Mouse (Mus musculus) limb, embryonic 15.5 days (tissue): ENCODE data around the gene Rwdd4a. TPM values are rescaled to one million over a fixed set of nuclear protein-coding genes. Genes with fewer than 3 reads are reported as not detected.

ENCODE experiments used
- ATAC-seq: fragments of 200-750 bp; cut with Nextera tagmentation; 2 replicates; pipeline ENCODE4 v1.8.0; 2017; ENCODE audit warnings: low read depth, moderate TSS enrichment; ENCODE audit not compliant: insufficient number of reproducible peaks, low FRiP score, low TSS enrichment
- H3K27ac ChIP-seq: fragments of 300-500 bp; sonication (generic); 2 replicates; pipeline ENCODE4 v1.5.1; 2015; ENCODE audit warnings: moderate library complexity, mild to moderate bottlenecking, inconsistent platforms
- H3K27me3 ChIP-seq: fragments of 300-500 bp; sonication (generic); 2 replicates; pipeline ENCODE4 v1.6.1; 2015; ENCODE audit warnings: inconsistent platforms
- H3K36me3 ChIP-seq: fragments of 300-500 bp; sonication (generic); 2 replicates; pipeline ENCODE4 v1.6.1; 2015; ENCODE audit warnings: inconsistent platforms
- H3K4me1 ChIP-seq: fragments of 300-500 bp; sonication (generic); 2 replicates; pipeline ENCODE4 v1.6.1; 2015; ENCODE audit warnings: inconsistent platforms
- H3K4me2 ChIP-seq: fragments of 300-500 bp; sonication (generic); 2 replicates; pipeline ENCODE4 v1.6.1; 2015; ENCODE audit warnings: mild to moderate bottlenecking, inconsistent platforms
- H3K4me3 ChIP-seq: fragments of 300-500 bp; sonication (generic); 2 replicates; pipeline ENCODE4 v1.5.1; 2015; ENCODE audit warnings: mild to moderate bottlenecking, inconsistent platforms
- H3K9ac ChIP-seq: fragments of 300-500 bp; sonication (generic); 2 replicates; pipeline ENCODE4 v1.6.1; 2015; ENCODE audit warnings: inconsistent platforms
- H3K9me3 ChIP-seq: fragments of 300-500 bp; sonication (generic); 2 replicates; pipeline ENCODE4 v1.6.1; 2016; ENCODE audit warnings: inconsistent platforms
- WGBS: fragments of 180-500 bp; shearing (Covaris S2); methylation state at CpG from one replicate; pipeline ENCODE4 v1.1.7; 2015; 5-methylcytosine and 5-hydroxymethylcytosine counted together
- polyA plus RNA-seq: library from polyadenylated mRNA; unstranded; fragments of >200 nt; fragmentation: Nextera tagmentation; extraction: Ambion mirVana; gene quantifications from 2 replicates; pipeline ENCODE4 v1.2.1, GENCODE M21; 2015

Gene Rwdd4a
- 33.2 and 35.2 TPM in 2 replicates for polyA plus RNA-seq

- Histone ChIP-seq H3K4me1 (peaks cover 16% of the 10 kb centered on the region), H3K27ac (peak within 1 kb of the TSS; percentile 87), H3K4me2 (peak within 1 kb of the TSS; percentile 72), H3K4me3 (peak within 1 kb of the TSS; percentile 76), H3K9me3 (no peaks in the 10 kb centered on the region), H3K27me3 (no peaks in the 10 kb centered on the region), H3K9ac (peak within 1 kb of the TSS; percentile 78), H3K36me3 (peaks cover 23% of the 10 kb centered on the region)
- under 1% methylated on average over 65 of the region's 65 CpGs for WGBS
- ATAC-seq: peak; percentile 99
Observed at GRCm38 (mm10) chr8:47533344-47534125, at the start of gene Rwdd4a, which contains the start of gene Trappc11. TSS of gene Rwdd4a (plus strand) at chr8:47533664. TSS of gene Trappc11 (minus strand) at chr8:47533470.

GRCm38 (mm10) chr8:47487231-47487630 lies 46.2 kb upstream of the Rwdd4a start:
- Histone ChIP-seq H3K4me2 (no peak overlapping the region), H3K9ac (no peak overlapping the region), H3K27ac (no peak overlapping the region), H3K27me3 (no peaks in the 10 kb centered on the region), H3K4me1 (0 out of 2 replicates have a peak, but pooled peaks cover 2% of the 10 kb centered on the region), H3K36me3 (peaks cover 32% of the 10 kb centered on the region), H3K9me3 (no peaks in the 10 kb centered on the region), H3K4me3 (no peak overlapping the region)
- 93% methylated on average over 3 of the region's 3 CpGs for WGBS
- no peak for ATAC-seq

GRCm38 (mm10) chr8:47493106-47493505 lies 40.4 kb upstream of the Rwdd4a start:
- 85% methylated on average over 12 of the region's 12 CpGs for WGBS
- no peak for ATAC-seq
- H3K4me3 ChIP-seq: no peak overlapping the region

GRCm38 (mm10) chr8:47494602-47495153 lies 38.8 kb upstream of the Rwdd4a start:
- Histone ChIP-seq H3K27ac (no peak overlapping the region), H3K4me2 (no peak overlapping the region), H3K27me3 (no peaks in the 10 kb centered on the region), H3K9ac (no peak overlapping the region), H3K4me3 (no peak overlapping the region), H3K36me3 (peaks cover 87% of the 10 kb centered on the region), H3K9me3 (no peaks in the 10 kb centered on the region), H3K4me1 (no peaks in the 10 kb centered on the region)
- no peak for ATAC-seq
- 86% methylated on average over 12 of the region's 12 CpGs for WGBS

More at GRCm38 (mm10) chr8:47493106-47493505, 40.4 kb upstream of the Rwdd4a start:
- no peak overlapping the region for H3K27ac ChIP-seq
- H3K36me3 ChIP-seq: peaks cover 74% of the 10 kb centered on the region
- 0 out of 2 replicates have a peak, but pooled peaks cover 2% of the 10 kb centered on the region for H3K4me1 ChIP-seq
- no peaks in the 10 kb centered on the region for H3K27me3 ChIP-seq
- no peak overlapping the region for H3K4me2 ChIP-seq
- no peaks in the 10 kb centered on the region for H3K9me3 ChIP-seq
- H3K9ac ChIP-seq: no peak overlapping the region

- peaks cover 91% of the 10 kb centered on the region for H3K36me3 ChIP-seq
- H3K27ac ChIP-seq: no peak overlapping the region
Observed at GRCm38 (mm10) chr8:47495428-47495827, 38.0 kb upstream of the Rwdd4a start.

GRCm38 (mm10) chr8:47501994-47502393 lies 31.5 kb upstream of the Rwdd4a start:
- Histone ChIP-seq H3K9ac (no peak overlapping the region), H3K36me3 (peaks cover 90% of the 10 kb centered on the region), H3K4me3 (no peak overlapping the region), H3K27me3 (no peaks in the 10 kb centered on the region), H3K4me1 (no peaks in the 10 kb centered on the region), H3K27ac (no peak overlapping the region), H3K4me2 (no peak overlapping the region), H3K9me3 (no peaks in the 10 kb centered on the region)
- no peak for ATAC-seq
- 84% methylated on average over 2 of the region's 2 CpGs for WGBS

More at GRCm38 (mm10) chr8:47495428-47495827, 38.0 kb upstream of the Rwdd4a start:
- 86% methylated on average over 6 of the region's 6 CpGs for WGBS
- Histone ChIP-seq H3K27me3 (no peaks in the 10 kb centered on the region), H3K9me3 (no peaks in the 10 kb centered on the region), H3K4me2 (no peak overlapping the region), H3K4me3 (no peak overlapping the region), H3K9ac (no peak overlapping the region), H3K4me1 (no peaks in the 10 kb centered on the region)
- no peak for ATAC-seq

GRCm38 (mm10) chr8:47502546-47502945 lies 30.9 kb upstream of the Rwdd4a start:
- H3K9me3 ChIP-seq: no peaks in the 10 kb centered on the region
- WGBS: 93% methylated on average over 13 of the region's 13 CpGs
- H3K36me3 ChIP-seq: peaks cover 88% of the 10 kb centered on the region
- ATAC-seq: no peak
- no peak overlapping the region for H3K27ac ChIP-seq
- H3K27me3 ChIP-seq: no peaks in the 10 kb centered on the region
- H3K4me2 ChIP-seq: no peak overlapping the region
- H3K9ac ChIP-seq: no peak overlapping the region
- no peaks in the 10 kb centered on the region for H3K4me1 ChIP-seq
- no peak overlapping the region for H3K4me3 ChIP-seq

GRCm38 (mm10) chr8:47505431-47505830 lies 28.0 kb upstream of the Rwdd4a start:
- H3K4me1 ChIP-seq: no peaks in the 10 kb centered on the region
- no peak overlapping the region for H3K27ac ChIP-seq
- no peak for ATAC-seq
- no peak overlapping the region for H3K9ac ChIP-seq
- no peaks in the 10 kb centered on the region for H3K27me3 ChIP-seq
- no peak overlapping the region for H3K4me3 ChIP-seq
- 95% methylated on average over 12 of the region's 12 CpGs for WGBS
- H3K4me2 ChIP-seq: no peak overlapping the region
- H3K36me3 ChIP-seq: peaks cover 86% of the 10 kb centered on the region
- H3K9me3 ChIP-seq: no peaks in the 10 kb centered on the region

GRCm38 (mm10) chr8:47510930-47511329 lies 22.5 kb upstream of the Rwdd4a start:
- H3K9me3 ChIP-seq: no peaks in the 10 kb centered on the region
- no peak overlapping the region for H3K27ac ChIP-seq
- 91% methylated on average over 9 of the region's 9 CpGs for WGBS
- no peak overlapping the region for H3K4me3 ChIP-seq
- peaks cover 75% of the 10 kb centered on the region for H3K36me3 ChIP-seq
- no peak overlapping the region for H3K9ac ChIP-seq
- H3K4me1 ChIP-seq: no peaks in the 10 kb centered on the region
- no peak for ATAC-seq
- H3K27me3 ChIP-seq: no peaks in the 10 kb centered on the region
- H3K4me2 ChIP-seq: no peak overlapping the region

GRCm38 (mm10) chr8:47513601-47514000 lies 19.9 kb upstream of the Rwdd4a start:
- H3K4me3 ChIP-seq: no peak overlapping the region
- no peaks in the 10 kb centered on the region for H3K4me1 ChIP-seq
- peaks cover 72% of the 10 kb centered on the region for H3K36me3 ChIP-seq
- no peak for ATAC-seq
- no peak overlapping the region for H3K9ac ChIP-seq
- no peak overlapping the region for H3K4me2 ChIP-seq
- no peak overlapping the region for H3K27ac ChIP-seq
- H3K27me3 ChIP-seq: no peaks in the 10 kb centered on the region
- WGBS: 93% methylated on average over 15 of the region's 15 CpGs
- H3K9me3 ChIP-seq: no peaks in the 10 kb centered on the region

GRCm38 (mm10) chr8:47528094-47528493 lies 5.4 kb upstream of the Rwdd4a start:
- WGBS: 97% methylated on average over 1 of the region's 1 CpGs
- Histone ChIP-seq H3K36me3 (peaks cover 51% of the 10 kb centered on the region), H3K27me3 (no peaks in the 10 kb centered on the region), H3K9me3 (no peaks in the 10 kb centered on the region), H3K4me3 (no peak overlapping the region), H3K4me1 (peaks cover 5% of the 10 kb centered on the region), H3K27ac (no peak overlapping the region), H3K4me2 (no peak overlapping the region), H3K9ac (no peak overlapping the region)
- ATAC-seq: no peak

- Histone ChIP-seq H3K9me3 (no peaks in the 10 kb centered on the region), H3K36me3 (peaks cover 28% of the 10 kb centered on the region), H3K4me3 (no peak overlapping the region), H3K4me1 (peaks cover 11% of the 10 kb centered on the region; the same call in 1 of the 2 replicates), H3K27me3 (no peaks in the 10 kb centered on the region), H3K9ac (no peak overlapping the region), H3K4me2 (no peak overlapping the region), H3K27ac (no peak overlapping the region)
- ATAC-seq: no peak
- WGBS: 87% methylated on average over 4 of the region's 4 CpGs
Observed at GRCm38 (mm10) chr8:47538323-47538722, 4.9 kb downstream of the Rwdd4a start.
